Mouse (Mus musculus): Measurements from ENCODE around the gene Cldn22.

DNA sequence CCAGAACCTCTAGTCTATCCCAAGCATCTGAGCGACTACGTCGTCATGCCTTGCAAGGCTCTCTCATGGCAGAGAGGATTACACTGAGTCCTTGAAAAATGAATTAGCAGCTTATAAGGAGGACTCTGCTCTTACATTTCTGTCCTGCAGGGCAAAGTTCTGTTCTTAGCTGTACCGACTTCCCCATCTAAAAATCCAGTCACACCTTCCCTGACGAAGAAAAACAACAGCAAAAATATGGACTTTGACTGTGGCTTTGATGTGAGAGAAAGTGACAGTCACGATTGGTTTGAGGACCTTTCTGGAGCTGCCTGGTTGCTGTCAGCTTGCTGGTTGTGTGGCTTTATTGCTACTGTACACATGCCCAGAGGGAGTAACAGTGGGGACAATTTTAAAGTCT lies 44.7 kb upstream of the Cldn22 start:
- TF ChIP-seq EP300 (IDR thresholded peaks at IDR 0.05; ENCODE audit: insufficient read depth, low read depth, low read length) (no peak), POLR2A (IDR thresholded peaks at IDR 0.05; ENCODE audit: insufficient read depth, low read length) (no peak)
